Mouse (Mus musculus): ENCODE measurements around the gene Gcc1. TPM values are rescaled to one million over a fixed set of nuclear protein-coding genes. Genes with fewer than 3 reads are reported as not detected.

Gcc1 gene
- total and polyA plus RNA-seq, 2 experiments from 2014 or later, result 9.6 to 17.2 TPM

GRCm38 (mm10) chr6:28396051-28396852, 31.9 kb downstream of the Gcc1 start:
- H3K27me3 ChIP-seq (ENCODE audit: insufficient read depth, low read length), result no peaks in the 10 kb centered on the region
- H3K4me2 ChIP-seq (ENCODE audit: low read depth), result peak overlapping the region; percentile 89
- peak overlapping the region; percentile 45 for H3K4me3 ChIP-seq (ENCODE audit: low read depth, low read length)
- H3K9ac ChIP-seq, result 0 out of 2 replicates have a peak overlapping the region, but pooled peaks have one; percentile 56
- no peaks in the 10 kb centered on the region for H3K36me3 ChIP-seq (ENCODE audit: insufficient read depth)
- H3K9me3 ChIP-seq (ENCODE audit: low read length), result no peaks in the 10 kb centered on the region
- peak; percentile 6 for DNase-seq
- peaks cover 10% of the 10 kb centered on the region; the same call in 1 of the 2 replicates for H3K4me1 ChIP-seq (ENCODE audit: insufficient read depth)
- TF ChIP-seq CTCF (IDR thresholded peaks at IDR 0.05; ENCODE audit: low read depth), result no peak
- 16% methylated on average over 15 of the region's 15 CpGs for WGBS
- ATAC-seq, result no peak
- no peak overlapping the region for H3K27ac ChIP-seq (ENCODE audit: low read depth, low read length)

- Histone ChIP-seq H3K9me3 (ENCODE audit: low read length) (no peaks in the 10 kb centered on the region), H3K4me3 (ENCODE audit: low read depth, low read length) (no peak overlapping the region), H3K9ac (no peak overlapping the region), H3K4me2 (ENCODE audit: low read depth) (no peak overlapping the region), H3K4me1 (ENCODE audit: insufficient read depth) (no peaks in the 10 kb centered on the region), H3K27me3 (ENCODE audit: insufficient read depth, low read length) (no peaks in the 10 kb centered on the region), H3K27ac (ENCODE audit: low read depth, low read length) (no peak overlapping the region), H3K36me3 (ENCODE audit: insufficient read depth) (no peaks in the 10 kb centered on the region)
- ATAC-seq (no peak), DNase-seq (no peak)
- TF ChIP-seq CTCF (IDR thresholded peaks at IDR 0.05; ENCODE audit: low read depth), result no peak
- 91% methylated on average over 3 of the region's 3 CpGs for WGBS
These were observed 39.2 kb downstream of the Gcc1 start for GRCm38 (mm10) chr6:28389038-28389437.

- H3K4me1 ChIP-seq (ENCODE audit: insufficient read depth), result no peaks in the 10 kb centered on the region
- H3K4me3 ChIP-seq (ENCODE audit: low read depth, low read length), result no peak overlapping the region
- no peak overlapping the region for H3K4me2 ChIP-seq (ENCODE audit: low read depth)
- H3K36me3 ChIP-seq (ENCODE audit: insufficient read depth), result no peaks in the 10 kb centered on the region
- H3K27ac ChIP-seq (ENCODE audit: low read depth, low read length), result no peak overlapping the region
- 87% methylated on average over 3 of the region's 3 CpGs for WGBS
- TF ChIP-seq CTCF (IDR thresholded peaks at IDR 0.05; ENCODE audit: low read depth), result no peak
- no peak overlapping the region for H3K9ac ChIP-seq
- DNase-seq (no peak), ATAC-seq (no peak)
- H3K27me3 ChIP-seq (ENCODE audit: insufficient read depth, low read length), result no peaks in the 10 kb centered on the region
- H3K9me3 ChIP-seq (ENCODE audit: low read length), result no peaks in the 10 kb centered on the region
These were observed 43.0 kb downstream of the Gcc1 start for GRCm38 (mm10) chr6:28385169-28385568.

GRCm38 (mm10) chr6:28381983-28382382, 46.2 kb downstream of the Gcc1 start:
- no peaks in the 10 kb centered on the region for H3K27me3 ChIP-seq (ENCODE audit: insufficient read depth, low read length)
- H3K9me3 ChIP-seq (ENCODE audit: low read length), result no peaks in the 10 kb centered on the region
- TF ChIP-seq CTCF (IDR thresholded peaks at IDR 0.05; ENCODE audit: low read depth), result peak; percentile 33; the same call in 1 of the 2 replicates
- H3K4me1 ChIP-seq (ENCODE audit: insufficient read depth), result no peaks in the 10 kb centered on the region
- H3K27ac ChIP-seq (ENCODE audit: low read depth, low read length), result no peak overlapping the region
- H3K36me3 ChIP-seq (ENCODE audit: insufficient read depth), result no peaks in the 10 kb centered on the region
- ATAC-seq (no peak), DNase-seq (peak; percentile 14)
- H3K4me3 ChIP-seq (ENCODE audit: low read depth, low read length), result no peak overlapping the region
- H3K9ac ChIP-seq, result no peak overlapping the region
- no peak overlapping the region for H3K4me2 ChIP-seq (ENCODE audit: low read depth)
- 54% methylated on average over 4 of the region's 4 CpGs for WGBS

GRCm38 (mm10) chr6:28369966-28370683, 58.1 kb downstream of the Gcc1 start:
- no peaks in the 10 kb centered on the region for H3K36me3 ChIP-seq (ENCODE audit: insufficient read depth)
- ATAC-seq (no peak), DNase-seq (peak; percentile 7)
- TF ChIP-seq CTCF (IDR thresholded peaks at IDR 0.05; ENCODE audit: low read depth), result no peak
- no peak overlapping the region for H3K27ac ChIP-seq (ENCODE audit: low read depth, low read length)
- H3K9ac ChIP-seq, result no peak overlapping the region
- 30% methylated on average over 6 of the region's 6 CpGs for WGBS
- H3K9me3 ChIP-seq (ENCODE audit: low read length), result no peaks in the 10 kb centered on the region
- no peak overlapping the region for H3K4me3 ChIP-seq (ENCODE audit: low read depth, low read length)
- no peaks in the 10 kb centered on the region for H3K4me1 ChIP-seq (ENCODE audit: insufficient read depth)
- H3K27me3 ChIP-seq (ENCODE audit: insufficient read depth, low read length), result no peaks in the 10 kb centered on the region
- no peak overlapping the region for H3K4me2 ChIP-seq (ENCODE audit: low read depth)

- peak; percentile 78 for ATAC-seq
- DNase-seq, result peak; percentile 15
- Histone ChIP-seq H3K36me3 (ENCODE audit: insufficient read depth) (no peaks in the 10 kb centered on the region), H3K4me3 (ENCODE audit: low read depth, low read length) (no peak overlapping the region), H3K4me2 (ENCODE audit: low read depth) (no peak overlapping the region), H3K9me3 (ENCODE audit: low read length) (no peaks in the 10 kb centered on the region), H3K27ac (ENCODE audit: low read depth, low read length) (no peak overlapping the region), H3K27me3 (ENCODE audit: insufficient read depth, low read length) (no peaks in the 10 kb centered on the region), H3K9ac (no peak overlapping the region), H3K4me1 (ENCODE audit: insufficient read depth) (no peaks in the 10 kb centered on the region)
- no peak for TF ChIP-seq CTCF (IDR thresholded peaks at IDR 0.05; ENCODE audit: low read depth)
- WGBS, result 28% methylated on average over 9 of the region's 9 CpGs
These were observed 60.6 kb downstream of the Gcc1 start for GRCm38 (mm10) chr6:28367575-28367974.

Other genes starting within 250 kb of the Gcc1 start
- gene Zfp800, start 30.4 kb downstream of the Gcc1 start, total RNA-seq (2014; rRNA removed), result 22.1 and 24.9 TPM in 2 replicates
- 14.1 and 16.5 TPM in 2 replicates for gene Zfp800, start 30.4 kb downstream of the Gcc1 start, polyA plus RNA-seq (2015; fragmentation: Nextera tagmentation; extraction: Ambion mirVana)
- gene Arf5, start 4.8 kb downstream of the Gcc1 start, total RNA-seq (2014; rRNA removed), result 292 and 346 TPM in 2 replicates
- 536 and 587 TPM in 2 replicates for gene Arf5, start 4.8 kb downstream of the Gcc1 start, polyA plus RNA-seq (2015; fragmentation: Nextera tagmentation; extraction: Ambion mirVana)
- 0.19 TPM in 1 of 2 replicates, not detected in the other for gene Fscn3, start 601 bp downstream of the Gcc1 start, total RNA-seq (2014; rRNA removed)
- gene Fscn3, start 601 bp downstream of the Gcc1 start, polyA plus RNA-seq (2015; fragmentation: Nextera tagmentation; extraction: Ambion mirVana), result not detected in 2 replicates
- gene Pax4, start 21.0 kb upstream of the Gcc1 start, total RNA-seq (2014; rRNA removed), result 0.29 TPM in 1 of 2 replicates, not detected in the other
- gene Pax4, start 21.0 kb upstream of the Gcc1 start, polyA plus RNA-seq (2015; fragmentation: Nextera tagmentation; extraction: Ambion mirVana), result 0.11 and 0.16 TPM in 2 replicates
- 80.8 and 90.8 TPM in 2 replicates for gene Snd1, start 46.7 kb upstream of the Gcc1 start, total RNA-seq (2014; rRNA removed)
- gene Snd1, start 46.7 kb upstream of the Gcc1 start, polyA plus RNA-seq (2015; fragmentation: Nextera tagmentation; extraction: Ambion mirVana), result 64.8 and 72.4 TPM in 2 replicates

All from forebrain, postnatal 0 days (tissue).